Mouse (Mus musculus): ENCODE data around the gene Reps2. TPM values are rescaled to one million over a fixed set of nuclear protein-coding genes. Genes with fewer than 3 reads are reported as not detected.

Reps2 gene
- total and polyA plus RNA-seq, 3 experiments = 2.2 to 2.8 TPM; not detected in 1

- peak overlapping the region; percentile 88 for H3K27ac ChIP-seq (ENCODE audit: control insufficient read depth, low read depth, low read length)
- no peaks in the 10 kb centered on the region for H3K9me3 ChIP-seq (replicated peaks; ENCODE audit: insufficient read depth, low read length)
- peak overlapping the region; percentile 58 to 79; a peak in 3 of 4 replicates for H3K4me3 ChIP-seq (ENCODE audit: control insufficient read depth in 1 of 2, insufficient read depth in 1 of 2, low read depth in 2 of 2, low read length in 2 of 2)
- H3K79me2 ChIP-seq (ENCODE audit: control insufficient read depth, insufficient read depth, low read length, poor library complexity) = peaks cover 2% of the 10 kb centered on the region
- TF ChIP-seq MYB (IDR thresholded peaks at IDR 0.05; ENCODE audit: low read depth, low read length) = peak; percentile 89
- peak; percentile 31; the same call in 1 of the 2 replicates for TF ChIP-seq ZNF384 (IDR thresholded peaks at IDR 0.05; ENCODE audit: low read depth, low read length)
- peak; percentile 20; the same call in 1 of the 2 replicates for TF ChIP-seq BHLHE40 (IDR thresholded peaks at IDR 0.05; ENCODE audit: borderline replicate concordance, low read depth, low read length)
- TF ChIP-seq MXI1 (IDR thresholded peaks at IDR 0.05; ENCODE audit: low read depth, low read length) = peak; percentile 66
- 0 out of 2 replicates have a peak, but pooled peaks have one; percentile 32 for TF ChIP-seq MAX (IDR thresholded peaks at IDR 0.05; ENCODE audit: low read length)
- peak; percentile 91 to 93 for TF ChIP-seq EP300 (IDR thresholded peaks at IDR 0.05; ENCODE audit: low read depth in 1 of 2, low read length in 2 of 2)
- no peak for TF ChIP-seq POLR2AphosphoS5 (IDR thresholded peaks at IDR 0.05; ENCODE audit: borderline replicate concordance, low read depth, low read length)
- peak; percentile 84; the same call in 1 of the 2 replicates for TF ChIP-seq RCOR1 (IDR thresholded peaks at IDR 0.05; ENCODE audit: low read depth, low read length)
- 0 out of 2 replicates have a peak, but pooled peaks have one; percentile 12 for TF ChIP-seq TBP (IDR thresholded peaks at IDR 0.05; ENCODE audit: low read depth, low read length)
- TF ChIP-seq ETS1 (IDR thresholded peaks at IDR 0.05; ENCODE audit: low read depth, low read length) = peak; percentile 89
- peak; percentile 86 for TF ChIP-seq TCF12 (IDR thresholded peaks at IDR 0.05; ENCODE audit: low read depth, low read length)
- TF ChIP-seq SIN3A (IDR thresholded peaks at IDR 0.05; ENCODE audit: low read length) = peak; percentile 72
- TF ChIP-seq UBTF (IDR thresholded peaks at IDR 0.05; ENCODE audit: borderline replicate concordance, insufficient read depth, low read depth, low read length) = no peak
- TF ChIP-seq ZKSCAN1 (IDR thresholded peaks at IDR 0.05; ENCODE audit: low read depth, low read length) = no peak
- no peak for TF ChIP-seq GABPA (IDR thresholded peaks at IDR 0.05; ENCODE audit: low read depth, low read length)
- no peak for TF ChIP-seq CHD1 (IDR thresholded peaks at IDR 0.05; ENCODE audit: low read depth, low read length)
- peak; percentile 34 for TF ChIP-seq TAL1 (IDR thresholded peaks at IDR 0.05; ENCODE audit: low read length)
- TF ChIP-seq HCFC1 (IDR thresholded peaks at IDR 0.05; ENCODE audit: low read depth, low read length) = 0 out of 2 replicates have a peak, but pooled peaks have one; percentile 38
- TF ChIP-seq GATA1 (IDR thresholded peaks at IDR 0.05; ENCODE audit: low read depth, low read length) = peak; percentile 95
- TF ChIP-seq MEF2A (IDR thresholded peaks at IDR 0.05; ENCODE audit: extremely low read depth, insufficient replicate concordance, low read depth, low read length, poor library complexity, severe bottlenecking) = no peak
- TF ChIP-seq MAFK (IDR thresholded peaks at IDR 0.05; ENCODE audit: borderline replicate concordance, low read depth, low read length) = no peak
- TF ChIP-seq NELFE (IDR thresholded peaks at IDR 0.05; ENCODE audit: low read depth, low read length) = peak; percentile 1; the same call in 1 of the 2 replicates
- no peaks in the 10 kb centered on the region for H3K27me3 ChIP-seq (ENCODE audit: control insufficient read depth in 1 of 2, insufficient read depth in 2 of 2, low read length in 2 of 2)
- peaks cover 17 to 18% of the 10 kb centered on the region in 2 experiments for H3K4me1 ChIP-seq (ENCODE audit: control insufficient read depth in 1 of 2, insufficient read depth in 2 of 2, low read length in 2 of 2)
- DNase-seq (ENCODE audit: low read depth, low spot score) = peak; percentile 77
- peak overlapping the region; percentile 52; the same call in 1 of the 2 replicates for H3K9ac ChIP-seq (ENCODE audit: control insufficient read depth, low read depth, low read length, poor library complexity, severe bottlenecking)
- peaks cover 0 to 25% of the 10 kb centered on the region in 2 experiments; a peak in 2 of 4 replicates for H3K36me3 ChIP-seq (ENCODE audit: control insufficient read depth in 1 of 2, insufficient read depth in 2 of 2, low read length in 2 of 2)
Measured at GRCm38 (mm10) chrX:162641764-162642163, 1.7 kb downstream of the Reps2 start.
